Mouse (Mus musculus): ENCODE measurements around the gene Srrm4.

DNA sequence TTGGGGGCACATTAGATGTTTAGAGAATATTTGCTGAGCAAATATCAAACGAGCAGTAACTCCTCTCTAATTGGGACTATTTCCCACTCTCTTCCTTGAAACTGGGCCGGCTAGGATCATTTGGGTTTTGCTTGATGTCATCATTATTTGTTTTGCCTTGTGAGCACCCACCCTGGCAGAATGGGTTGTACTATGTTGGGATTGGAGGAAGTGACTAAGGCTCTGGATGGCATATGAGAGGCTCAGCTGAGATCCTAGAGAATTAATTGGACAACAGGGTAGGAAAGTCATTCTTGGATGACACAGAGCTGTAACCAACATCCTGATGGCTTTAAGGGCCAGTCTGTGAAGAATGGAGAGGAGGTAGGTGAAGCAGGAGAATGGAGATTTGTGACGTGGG, 185.1 kb downstream of the Srrm4 start:
- no peak for TF ChIP-seq ZC3H11A (IDR thresholded peaks at IDR 0.05; ENCODE audit: borderline replicate concordance, low read depth, low read length)
- TF ChIP-seq ZNF384 (IDR thresholded peaks at IDR 0.05; ENCODE audit: low read depth, low read length) = no peak
- no peak for TF ChIP-seq MAFK (IDR thresholded peaks at IDR 0.05; ENCODE audit: insufficient read depth, low read depth, low read length)
